Mouse (Mus musculus): Measurements from ENCODE around the gene Lcn10. TPM values are rescaled to one million over a fixed set of nuclear protein-coding genes. Genes with fewer than 3 reads are reported as not detected.
"Not testable (repeated sequence)": the region's sequence is repeated elsewhere in the genome, so short reads cannot be mapped to it uniquely, and the experiment has no call there.

The Lcn10 gene
- total RNA-seq (2021) = not detected in 2 replicates
- long read RNA-seq = 0 reads

- DNase-seq = no peak
Measured at GRCm38 (mm10) chr2:25682426-25682825, at the start of gene Lcn10. Gene Lcn10, plus strand, starts transcription at chr2:25682726.

GRCm38 (mm10) chr2:25633616-25634015 lies 48.9 kb upstream of the Lcn10 start:
- DNase-seq = peak; percentile 23

GRCm38 (mm10) chr2:25634046-25634445 lies 48.5 kb upstream of the Lcn10 start:
- no peak for DNase-seq

GRCm38 (mm10) chr2:25639890-25640289 lies 42.6 kb upstream of the Lcn10 start:
- DNase-seq = peak; percentile 63

- DNase-seq = no peak
Measured at GRCm38 (mm10) chr2:25652902-25653301, 29.6 kb upstream of the Lcn10 start, which contains the start of gene Lcn8. Gene Lcn8, plus strand, starts transcription at chr2:25653120.

GRCm38 (mm10) chr2:25654502-25654901 lies 28.0 kb upstream of the Lcn10 start:
- DNase-seq = no peak

- DNase-seq = no peak
Measured at GRCm38 (mm10) chr2:25656691-25657090, 25.8 kb upstream of the Lcn10 start.

GRCm38 (mm10) chr2:25657246-25657645 lies 25.3 kb upstream of the Lcn10 start:
- DNase-seq = peak; percentile 32

- DNase-seq = no peak
Measured at GRCm38 (mm10) chr2:25657652-25658051, 24.9 kb upstream of the Lcn10 start, which contains the start of gene Lcn5. Gene Lcn5, plus strand, starts transcription at chr2:25657952.

GRCm38 (mm10) chr2:25660279-25660678 lies 22.2 kb upstream of the Lcn10 start:
- no peak for DNase-seq

GRCm38 (mm10) chr2:25661245-25661970 lies 21.1 kb upstream of the Lcn10 start:
- peak; percentile 14 for DNase-seq

- DNase-seq = peak; percentile 79
Measured at GRCm38 (mm10) chr2:25663511-25663910, 19.0 kb upstream of the Lcn10 start.

GRCm38 (mm10) chr2:25664125-25664524 lies 18.4 kb upstream of the Lcn10 start:
- DNase-seq = no peak

GRCm38 (mm10) chr2:25666516-25666915 lies 16.0 kb upstream of the Lcn10 start:
- no peak for DNase-seq

GRCm38 (mm10) chr2:25676486-25676885 lies 6.0 kb upstream of the Lcn10 start, which contains the start of gene Lcn6:
Gene Lcn6, plus strand, starts transcription at chr2:25676786.
- no peak for DNase-seq

- no peak for DNase-seq
Measured at GRCm38 (mm10) chr2:25679559-25679958, 3.0 kb upstream of the Lcn10 start.

GRCm38 (mm10) chr2:25686941-25687340 lies 4.4 kb downstream of the Lcn10 start:
- DNase-seq = no peak

- peak; percentile 63 for DNase-seq
Measured at GRCm38 (mm10) chr2:25694605-25695004, 12.1 kb downstream of the Lcn10 start.

- no peak for DNase-seq
Measured at GRCm38 (mm10) chr2:25696951-25697350, 14.4 kb downstream of the Lcn10 start.

GRCm38 (mm10) chr2:25698696-25699095 lies 16.2 kb downstream of the Lcn10 start:
- DNase-seq = no peak

GRCm38 (mm10) chr2:25699743-25700142 lies 17.2 kb downstream of the Lcn10 start, which contains the start of gene Obp2a:
Gene Obp2a, plus strand, starts transcription at chr2:25700043.
- not testable (repeated sequence) for DNase-seq

GRCm38 (mm10) chr2:25701001-25701400 lies 18.5 kb downstream of the Lcn10 start:
- DNase-seq = no peak

GRCm38 (mm10) chr2:25703706-25704105 lies 21.2 kb downstream of the Lcn10 start:
- DNase-seq = no peak
